Mouse (Mus musculus) mature B cell (primary cell): ENCODE measurements around the gene B3gnt2.

Experiments
- in situ Hi-C: fragments of 300-500 bp; cut with MboI; formaldehyde crosslinking; loops from 2 replicates; pipeline ENCODE4 v1.14.3; 2019

B3gnt2 gene

DNA sequence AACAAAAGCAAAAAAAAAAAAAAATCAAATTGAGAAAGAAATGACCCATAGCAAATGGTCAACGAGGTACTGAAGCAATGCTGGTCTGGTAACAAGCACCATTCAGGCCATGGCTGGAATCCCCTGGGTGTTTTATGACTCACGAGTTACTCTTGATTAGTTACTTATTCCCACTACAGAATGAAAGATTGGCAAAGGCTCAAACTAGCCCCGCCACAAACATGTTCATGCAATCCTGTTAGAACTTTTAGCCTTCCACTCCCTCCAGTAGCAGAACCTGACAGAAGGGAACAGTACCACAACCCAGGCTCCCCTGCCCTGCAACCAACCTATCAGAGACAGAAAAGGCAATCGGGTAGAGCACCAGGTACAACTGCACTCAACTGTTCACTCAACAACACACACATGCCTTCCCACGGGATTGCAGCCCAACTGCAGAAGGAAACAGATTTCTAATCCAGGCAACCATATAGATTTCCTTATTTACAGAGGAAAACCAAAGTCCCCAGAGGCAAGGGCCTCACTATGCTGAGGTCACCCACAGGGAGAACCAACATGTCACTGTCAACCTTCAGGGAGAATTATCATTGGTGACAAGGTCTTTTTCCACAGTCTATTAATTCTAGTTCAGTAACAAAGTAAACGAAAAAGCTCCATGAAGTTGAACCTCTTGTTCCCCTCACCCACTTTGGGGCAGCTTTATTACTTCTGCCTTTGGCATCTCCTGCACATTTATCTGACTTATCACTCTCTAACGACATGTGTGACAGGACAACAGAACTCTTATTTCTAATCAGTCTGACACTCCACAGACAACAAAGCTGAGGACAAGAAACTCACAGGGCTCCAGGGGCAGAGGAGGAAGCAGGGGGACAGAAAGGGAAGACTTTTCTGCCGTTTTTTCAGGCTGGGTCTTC, 12.8 kb downstream of the B3gnt2 start:
- in situ Hi-C loops = no loop called here

GRCm38 (mm10) chr11:22846960-22847731, 13.6 kb downstream of the B3gnt2 start:
- in situ Hi-C loops = no loop called here

- in situ Hi-C loops = no loop called here
These were observed 14.5 kb downstream of the B3gnt2 start for GRCm38 (mm10) chr11:22846093-22846835.

DNA sequence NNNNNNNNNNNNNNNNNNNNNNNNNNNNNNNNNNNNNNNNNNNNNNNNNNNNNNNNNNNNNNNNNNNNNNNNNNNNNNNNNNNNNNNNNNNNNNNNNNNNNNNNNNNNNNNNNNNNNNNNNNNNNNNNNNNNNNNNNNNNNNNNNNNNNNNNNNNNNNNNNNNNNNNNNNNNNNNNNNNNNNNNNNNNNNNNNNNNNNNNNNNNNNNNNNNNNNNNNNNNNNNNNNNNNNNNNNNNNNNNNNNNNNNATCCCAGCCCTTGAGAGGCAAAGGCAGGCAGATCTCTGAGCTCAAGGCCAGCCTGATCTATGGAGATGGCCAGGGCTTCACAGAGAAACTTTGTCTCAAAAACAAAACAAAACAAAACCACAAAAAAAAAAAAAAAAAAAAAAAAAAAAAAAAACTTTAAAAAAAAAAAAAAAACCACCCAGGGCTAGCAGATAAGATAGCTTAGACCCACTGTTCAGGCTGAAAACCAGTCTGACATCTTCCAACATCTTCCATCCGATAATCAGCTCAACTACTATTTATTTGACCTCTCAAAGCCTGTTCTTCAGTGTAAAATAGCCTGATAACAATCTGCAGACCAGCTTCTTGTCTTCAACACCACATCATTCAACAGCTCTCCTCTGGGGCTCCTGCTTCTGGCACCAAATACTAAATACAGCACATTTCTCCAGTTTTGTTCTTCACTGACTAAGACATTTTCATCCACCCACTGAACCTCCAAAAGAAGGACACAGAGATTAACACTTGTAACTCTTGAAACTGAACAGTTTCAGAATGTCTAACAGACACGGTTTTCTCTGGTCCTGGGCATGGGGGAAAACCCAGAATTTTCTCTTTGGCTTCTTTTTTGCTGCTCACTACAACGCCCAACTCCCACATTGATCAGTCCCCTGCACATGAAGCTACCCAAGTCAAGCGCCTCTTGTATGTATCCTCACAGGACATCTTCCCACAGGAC, 15.7 kb downstream of the B3gnt2 start:
- in situ Hi-C loops = no loop called here

- in situ Hi-C loops = no loop called here
These were observed 21.3 kb downstream of the B3gnt2 start for GRCm38 (mm10) chr11:22839456-22839855.

GRCm38 (mm10) chr11:22838361-22838760, 22.4 kb downstream of the B3gnt2 start:
- in situ Hi-C loops = no loop called here

GRCm38 (mm10) chr11:22836269-22836668, 24.5 kb downstream of the B3gnt2 start:
- in situ Hi-C loops = no loop called here

GRCm38 (mm10) chr11:22832600-22832999, 28.2 kb downstream of the B3gnt2 start:
- in situ Hi-C loops = no loop called here

DNA sequence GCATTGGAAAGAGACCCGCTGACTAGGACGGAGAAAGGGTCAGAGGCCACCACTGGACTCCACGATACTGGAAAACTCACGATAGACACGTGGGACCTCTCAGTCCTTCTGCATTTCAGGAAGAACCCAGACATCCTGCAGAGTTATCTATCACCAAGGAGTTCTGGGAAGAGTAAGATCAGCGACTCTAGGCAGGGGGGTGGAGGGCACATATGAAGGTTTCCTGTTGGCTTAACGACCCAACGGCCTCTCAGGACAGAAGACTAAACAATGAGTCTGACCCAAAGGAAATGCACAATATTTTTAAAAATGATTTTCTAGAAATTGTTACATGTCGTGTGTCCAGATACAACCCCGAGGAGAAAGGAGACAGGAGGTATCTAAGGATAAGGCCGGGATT, 28.8 kb downstream of the B3gnt2 start:
- in situ Hi-C loops = no loop called here

DNA sequence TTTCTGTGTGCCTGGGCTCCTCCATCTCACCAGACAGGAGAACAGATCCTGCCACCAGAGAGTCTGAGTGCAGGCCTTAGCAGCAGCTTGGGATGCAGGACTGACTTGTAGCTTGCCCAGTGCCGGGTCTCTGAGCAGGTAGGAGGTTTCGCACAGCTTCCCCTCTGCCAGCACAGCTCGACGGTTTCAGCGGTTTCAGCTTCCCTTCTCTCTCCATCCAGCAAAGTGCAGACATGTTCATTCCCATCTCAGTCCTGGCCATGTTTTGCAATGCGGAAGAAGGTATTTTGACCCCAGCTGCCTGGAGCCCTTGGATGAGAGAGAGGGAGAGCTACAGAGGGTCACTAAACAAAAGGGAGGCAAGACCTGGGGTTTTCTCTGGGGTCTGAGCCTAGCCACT, 30.1 kb downstream of the B3gnt2 start:
- in situ Hi-C loops = no loop called here

GRCm38 (mm10) chr11:22830179-22830611, 30.6 kb downstream of the B3gnt2 start:
- in situ Hi-C loops = no loop called here

GRCm38 (mm10) chr11:22828988-22829632, 31.7 kb downstream of the B3gnt2 start:
- in situ Hi-C loops = no loop called here

DNA sequence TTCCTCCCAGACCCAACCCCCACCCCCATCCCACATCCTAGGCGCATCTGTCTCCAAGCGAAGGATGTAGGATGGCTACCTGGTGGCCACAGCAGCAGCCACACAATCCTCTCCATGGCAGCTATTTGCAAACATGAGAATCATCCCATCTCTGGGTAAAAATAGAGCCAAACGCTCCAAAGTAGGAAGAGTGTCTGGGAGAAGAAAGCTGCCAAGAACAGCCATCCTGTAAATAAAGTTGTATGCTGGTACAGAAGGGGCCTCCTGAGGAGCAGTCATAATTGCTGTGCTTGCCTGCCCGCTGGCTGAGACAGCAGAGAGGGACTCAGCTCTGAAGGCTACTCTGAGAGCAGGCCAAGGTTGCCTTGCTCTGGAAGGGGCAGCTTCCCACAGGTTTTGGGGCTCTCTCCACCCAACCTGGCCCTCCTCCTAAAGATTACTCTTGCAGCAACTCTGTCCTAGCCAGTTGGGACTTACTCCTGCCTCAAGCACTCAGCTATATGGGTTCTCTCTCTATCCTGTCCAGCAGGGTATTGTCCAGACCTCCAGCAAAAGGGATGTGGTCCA, 33.2 kb downstream of the B3gnt2 start:
- in situ Hi-C loops = no loop called here

DNA sequence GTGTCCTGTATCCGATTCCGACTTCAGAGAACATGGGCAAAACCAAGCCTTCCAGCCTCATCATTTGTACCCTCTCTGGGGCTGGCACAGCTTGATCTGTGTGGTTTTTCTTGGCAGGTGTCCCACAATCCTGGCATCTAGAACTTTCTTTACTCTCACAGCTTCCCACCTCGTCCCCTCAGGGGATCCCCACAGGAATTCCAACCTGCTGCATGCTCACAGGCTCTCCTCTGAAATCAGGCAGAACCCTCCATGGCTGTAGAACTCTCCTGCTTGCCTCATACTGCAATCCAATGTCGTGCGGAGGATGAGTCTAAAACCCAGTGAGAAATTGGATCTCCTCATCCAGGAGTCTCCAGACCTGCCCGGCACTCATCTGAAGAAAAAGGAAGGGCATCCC, 34.1 kb downstream of the B3gnt2 start:
- in situ Hi-C loops = no loop called here

- in situ Hi-C loops = no loop called here
These were observed 34.7 kb downstream of the B3gnt2 start for GRCm38 (mm10) chr11:22826051-22826450.

DNA sequence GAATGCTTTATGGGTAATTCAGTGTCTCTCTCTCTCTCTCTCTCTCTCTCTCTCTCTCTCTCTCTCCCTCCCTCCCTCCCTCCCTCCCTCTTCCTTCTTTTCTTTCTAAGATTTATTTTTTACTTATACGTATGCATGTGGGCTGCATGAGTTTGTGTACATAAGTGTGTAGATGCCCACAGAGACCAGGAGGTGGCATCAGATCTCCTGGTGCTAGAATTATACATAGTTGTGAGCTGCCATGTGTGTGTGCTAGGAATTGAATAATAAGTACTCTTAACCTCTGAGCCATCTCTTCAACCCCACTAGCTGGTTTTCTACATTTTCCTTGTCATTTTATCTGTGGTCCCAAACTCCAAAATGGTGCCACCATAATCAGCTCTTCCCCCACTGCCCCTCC, 35.2 kb downstream of the B3gnt2 start:
- in situ Hi-C loops = no loop called here

DNA sequence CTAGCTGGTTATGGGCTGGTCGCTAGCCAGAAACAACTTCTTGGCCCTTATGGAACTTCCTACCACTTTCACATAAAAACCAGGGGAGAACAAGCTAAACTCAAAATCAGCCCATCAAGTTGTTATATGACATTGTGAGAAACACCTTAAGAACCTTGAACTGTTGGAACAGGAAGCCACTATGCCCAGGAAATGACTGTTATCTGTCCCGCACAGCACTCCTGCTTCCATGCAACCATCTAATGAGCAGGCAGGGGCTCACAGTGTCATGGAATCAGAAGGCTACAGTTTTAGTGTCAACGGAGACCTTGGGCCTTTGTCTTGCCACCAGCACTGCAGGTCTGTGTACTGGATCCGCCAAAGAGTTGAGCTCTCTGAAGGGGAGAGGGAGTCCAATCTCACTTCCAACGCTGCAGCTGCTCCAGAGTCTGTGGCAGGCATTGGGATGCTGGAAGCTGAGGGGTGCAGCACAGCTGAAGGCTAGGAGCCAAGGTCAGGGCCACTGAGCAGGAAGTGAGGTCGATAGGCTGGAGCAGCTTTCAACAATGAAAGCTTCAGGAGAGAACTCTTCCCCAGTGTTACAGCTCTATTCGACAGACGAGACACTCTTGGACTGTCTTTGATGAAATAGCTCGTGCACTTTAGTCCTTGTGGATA, 36.6 kb downstream of the B3gnt2 start:
- in situ Hi-C loops = no loop called here

DNA sequence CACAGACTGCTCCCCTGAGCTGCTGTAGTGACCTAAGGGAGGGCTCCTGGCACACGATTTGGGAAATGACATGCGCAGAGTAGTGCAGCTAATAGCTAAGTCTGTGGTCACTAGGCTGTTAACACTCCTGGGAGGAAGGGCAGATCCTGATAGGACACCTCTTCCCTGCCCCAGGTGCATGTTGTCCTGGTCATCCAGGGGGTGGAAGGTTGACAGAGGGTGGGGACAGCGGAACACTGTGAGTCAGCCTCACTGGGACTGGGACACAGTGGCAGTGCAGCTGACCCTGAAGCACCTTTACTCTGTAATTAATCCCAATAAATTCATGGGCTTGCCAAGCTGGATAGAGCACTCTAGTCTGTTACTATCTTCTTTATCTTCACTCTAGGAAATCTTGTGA, 39.5 kb downstream of the B3gnt2 start:
- in situ Hi-C loops = no loop called here

- in situ Hi-C loops = no loop called here
These were observed 42.4 kb downstream of the B3gnt2 start for GRCm38 (mm10) chr11:22818371-22818770.

DNA sequence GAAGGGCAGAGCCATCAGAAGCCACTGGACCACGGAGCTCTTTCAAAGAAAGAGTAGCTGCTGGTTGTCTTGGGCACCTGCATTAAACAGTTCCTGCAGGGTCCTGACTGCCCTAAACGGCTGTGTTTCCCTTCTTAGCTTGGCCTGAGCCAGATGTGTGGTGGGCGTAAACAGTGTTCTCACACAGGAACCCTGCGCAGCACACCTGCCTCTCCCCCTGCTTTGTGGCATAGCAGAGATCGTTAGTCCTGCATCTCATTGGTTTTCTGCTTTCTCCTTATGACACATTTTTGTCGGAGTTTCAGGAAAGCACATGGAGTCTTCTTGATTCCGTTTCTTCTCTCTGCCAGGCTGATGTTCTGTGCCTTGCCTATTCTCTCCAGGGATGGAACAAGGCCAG, 44.9 kb downstream of the B3gnt2 start:
- in situ Hi-C loops = no loop called here
